Mouse (Mus musculus) subcutaneous adipose tissue, adult 2 months (tissue): Measurements from ENCODE around the gene Eif5b. TPM values are rescaled to one million over a fixed set of nuclear protein-coding genes. Genes with fewer than 3 reads are reported as not detected.

Experiments
- polyA plus RNA-seq: library from polyadenylated mRNA; depleted of rRNA; stranded (reverse); fragments of >200 nt; gene quantifications from 2 replicates; pipeline ENCODE4 v1.2.3, GENCODE M21; 2012; ENCODE audit warnings: low replicate concordance; rRNA removed

Gene Eif5b
- 11.9 and 12.8 TPM in 2 replicates for polyA plus RNA-seq

DNA sequence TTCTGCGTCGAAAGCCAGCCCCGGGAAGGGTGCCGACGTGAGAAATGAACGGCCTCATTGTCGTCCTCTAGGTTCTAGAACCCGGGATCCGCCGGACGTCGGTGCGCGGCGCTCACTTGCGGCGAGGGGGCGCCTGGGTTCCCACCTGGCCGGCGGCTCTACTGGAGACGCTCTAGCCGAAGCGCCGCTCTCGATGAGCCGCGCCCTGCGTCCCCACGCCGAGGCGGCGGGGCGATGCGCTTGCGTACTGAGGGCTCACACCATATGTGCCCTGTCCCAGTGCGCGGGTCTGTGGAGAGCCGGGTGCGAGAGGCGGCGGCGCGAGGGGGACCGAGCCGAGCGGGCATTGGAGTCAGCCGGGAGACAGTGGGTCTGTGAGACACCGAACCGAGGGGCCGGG lies at the start of gene Eif5b, which contains the start of gene Txndc9:
Gene Eif5b, plus strand, starts transcription at position 144 of the 400 bp plus-strand sequence.
Gene Txndc9, minus strand, starts transcription at position 27 of the 400 bp plus-strand sequence.

DNA sequence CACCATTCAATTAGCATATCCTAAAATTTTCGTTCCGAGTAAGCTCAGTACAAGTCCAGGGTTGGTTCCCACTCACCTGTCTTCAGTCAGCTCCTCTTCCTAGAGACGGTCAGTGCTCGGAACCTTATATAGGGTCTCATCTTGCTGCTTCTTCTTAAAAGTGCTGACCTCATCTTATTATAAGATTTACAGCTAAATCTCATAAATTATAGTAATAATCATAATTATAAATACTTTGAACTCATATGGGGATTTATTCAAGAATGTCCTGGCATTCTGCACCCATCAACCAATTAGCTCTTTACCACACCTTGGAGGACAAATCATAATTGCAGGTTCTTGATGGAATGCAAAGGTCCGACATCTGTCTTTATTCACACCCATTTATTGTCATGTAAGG lies 40.2 kb upstream of the Eif5b start, which contains the start of gene Lyg1:
Gene Lyg1, minus strand, starts transcription at position 101 of the 400 bp plus-strand sequence.

Other genes starting within 250 kb of the Eif5b start
- gene Tsga10, start 131.6 kb upstream of the Eif5b start, polyA plus RNA-seq = 0.96 and 1.2 TPM in 2 replicates
- gene Lipt1, start 126.3 kb upstream of the Eif5b start, polyA plus RNA-seq = 4.6 and 6.4 TPM in 2 replicates
- gene Mitd1, start 107.6 kb upstream of the Eif5b start, polyA plus RNA-seq = 8.4 and 9.6 TPM in 2 replicates
- 64.7 and 89.9 TPM in 2 replicates for gene Mrpl30, start 107.5 kb upstream of the Eif5b start, polyA plus RNA-seq
- not detected in 2 replicates for gene Lyg2, start 81.5 kb upstream of the Eif5b start, polyA plus RNA-seq
- not detected in 2 replicates for gene Lyg1, start 40.3 kb upstream of the Eif5b start, polyA plus RNA-seq
- gene Txndc9, start 117 bp upstream of the Eif5b start, polyA plus RNA-seq = 10.6 and 12.2 TPM in 2 replicates
- gene Rev1, start 131.8 kb downstream of the Eif5b start, polyA plus RNA-seq = 9.4 and 14.2 TPM in 2 replicates